Mouse (Mus musculus) embryonic facial prominence, embryonic 11.5 days (tissue): ENCODE measurements at regions not wholly inside any gene's neighbourhood (a gene's known extent, or its start where the extent isn't known, plus 50 kb on each side); places are given as distances from the start of the nearest gene placed in this dataset.

Experiments used
- ATAC-seq: fragments of 200-750 bp; cut with Nextera tagmentation; replicated peaks from 2 replicates; pipeline ENCODE4 v1.8.0; 2017; ENCODE audit warnings: low read depth; ENCODE audit not compliant: insufficient number of reproducible peaks, low FRiP score, low TSS enrichment
- DNase-seq: peaks from one replicate; pipeline ENCODE4 v3.0.0-alpha.2; 2015; ENCODE audit warnings: low spot score
- H3K27ac ChIP-seq: fragments of 300-500 bp; sonication (generic); replicated peaks from 2 replicates; pipeline ENCODE4 v1.5.1; 2014; ENCODE audit warnings: mild to moderate bottlenecking, low read depth, low read length, control low read depth
- H3K27me3 ChIP-seq: fragments of 300-500 bp; sonication (generic); 2 replicates; pipeline ENCODE4 v1.6.1; 2014; ENCODE audit warnings: mild to moderate bottlenecking, low read length, moderate library complexity, mixed read lengths; ENCODE audit not compliant: control insufficient read depth, insufficient read depth
- H3K36me3 ChIP-seq: fragments of 300-500 bp; sonication (generic); replicated peaks from 2 replicates; pipeline ENCODE4 v1.6.1; 2014; ENCODE audit warnings: low read depth, mild to moderate bottlenecking, low read length, moderate library complexity, mixed read lengths; ENCODE audit not compliant: control insufficient read depth, insufficient read depth
- H3K4me1 ChIP-seq: fragments of 300-500 bp; sonication (generic); 2 replicates; pipeline ENCODE4 v1.6.1; 2014; ENCODE audit warnings: low read length, mixed read lengths; ENCODE audit not compliant: control insufficient read depth, insufficient read depth
- H3K4me2 ChIP-seq: fragments of 300-500 bp; sonication (generic); 2 replicates; pipeline ENCODE4 v1.6.1; 2014; ENCODE audit warnings: low read depth, mild to moderate bottlenecking, control low read depth, low read length, moderate library complexity
- H3K4me3 ChIP-seq: fragments of 300-500 bp; sonication (generic); 2 replicates; pipeline ENCODE4 v1.5.1; 2014; ENCODE audit warnings: low read depth, low read length, control low read depth
- H3K9ac ChIP-seq: fragments of 300-500 bp; sonication (generic); replicated peaks from 2 replicates; pipeline ENCODE4 v1.6.1; 2014; ENCODE audit warnings: mild to moderate bottlenecking, control low read depth, low read length
- H3K9me3 ChIP-seq: fragments of 300-500 bp; sonication (generic); replicated peaks from 2 replicates; pipeline ENCODE4 v1.6.1; 2016; ENCODE audit warnings: mild to moderate bottlenecking, low read length, inconsistent platforms, mixed read lengths; ENCODE audit not compliant: control insufficient read depth
- WGBS: fragments of 180-500 bp; shearing (Covaris S2); extraction: QIAGEN DNeasy Blood & Tissue Kit; methylation state at CpG from one replicate; pipeline ENCODE4 v1.1.7; 2014; 5-methylcytosine and 5-hydroxymethylcytosine counted together

DNA sequence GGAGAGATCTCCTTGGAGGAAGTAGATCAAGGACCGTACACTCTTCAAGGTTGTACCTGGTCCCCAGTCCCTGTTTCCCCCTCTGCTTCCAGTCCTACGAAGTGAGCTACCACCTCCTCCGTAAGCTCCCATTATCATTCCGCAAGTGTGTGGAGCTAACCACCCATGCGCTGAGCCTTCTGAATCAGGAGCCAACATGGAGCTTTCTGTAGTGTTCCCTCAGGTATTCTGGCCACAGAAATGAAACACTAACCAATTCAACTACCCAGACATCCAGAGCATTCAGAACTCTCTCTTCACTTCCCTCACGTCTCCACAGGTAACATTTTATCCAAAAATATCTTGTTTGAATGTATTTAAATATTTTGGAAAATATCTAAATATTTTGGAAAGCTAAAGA is 124.9 kb downstream of the Gm10131 start:
- no peak for DNase-seq
- Histone ChIP-seq H3K27ac (no peak overlapping the region), H3K36me3 (no peaks in the 10 kb centered on the region), H3K9ac (no peak overlapping the region), H3K9me3 (no peaks in the 10 kb centered on the region), H3K4me3 (no peak overlapping the region), H3K27me3 (no peaks in the 10 kb centered on the region), H3K4me1 (no peaks in the 10 kb centered on the region), H3K4me2 (no peak overlapping the region)
- ATAC-seq = no peak
- WGBS = 93% methylated on average over 6 of the region's 6 CpGs

DNA sequence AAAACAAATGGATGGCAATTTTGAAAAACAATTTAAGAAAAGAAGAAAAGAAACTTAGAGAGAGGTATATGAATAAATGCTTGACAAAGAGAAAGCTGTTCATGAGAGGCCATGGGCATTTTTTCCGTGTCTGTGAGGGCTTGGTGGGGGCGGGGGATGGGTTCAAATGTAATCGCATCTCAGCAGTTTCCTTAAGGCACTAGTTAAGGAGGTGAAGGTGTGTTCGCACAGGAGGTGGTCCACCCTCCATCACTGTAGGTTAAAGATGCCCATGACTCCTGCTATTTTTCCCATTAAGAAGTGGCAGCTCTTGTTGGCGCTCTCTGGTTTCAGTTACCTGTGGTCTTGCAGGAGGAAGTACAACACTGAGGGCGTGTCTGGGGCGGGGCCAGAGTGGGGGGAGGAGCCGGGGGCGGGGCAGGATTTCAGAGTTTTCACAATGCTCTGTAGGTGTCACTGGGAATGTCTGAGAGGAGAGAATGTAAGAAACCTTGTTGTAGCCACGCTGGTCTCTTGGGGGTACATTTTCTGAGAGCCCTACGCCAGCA is 126.0 kb downstream of the Gm10131 start:
- no peaks in the 10 kb centered on the region for H3K9me3 ChIP-seq
- H3K4me1 ChIP-seq = no peaks in the 10 kb centered on the region
- no peaks in the 10 kb centered on the region for H3K27me3 ChIP-seq
- 60% methylated on average over 11 of the region's 11 CpGs for WGBS
- DNase-seq (no peak), ATAC-seq (no peak)
- H3K4me2 ChIP-seq = no peak overlapping the region
- H3K36me3 ChIP-seq = no peaks in the 10 kb centered on the region
- H3K27ac ChIP-seq = no peak overlapping the region
- no peak overlapping the region for H3K4me3 ChIP-seq
- H3K9ac ChIP-seq = no peak overlapping the region

DNA sequence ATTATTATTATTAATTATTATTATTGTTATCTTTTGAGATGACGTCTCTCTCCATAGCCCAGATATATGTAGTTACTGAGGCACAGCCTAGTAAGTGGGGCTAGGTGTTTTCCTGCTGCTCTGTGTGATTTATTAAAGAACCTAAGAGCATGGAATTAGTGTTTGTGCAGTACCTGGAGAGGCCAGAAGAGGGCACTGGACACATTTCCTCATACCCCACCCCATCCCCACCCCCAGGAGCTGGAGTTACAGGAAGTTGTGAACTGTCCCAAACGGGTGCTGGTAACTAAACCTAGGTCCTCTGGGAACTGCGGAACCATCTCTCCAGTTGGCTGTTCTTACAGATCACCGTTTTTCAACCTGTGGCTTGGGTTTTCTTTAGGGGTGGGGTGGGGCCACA is 129.9 kb downstream of the Gm10131 start:
- Histone ChIP-seq H3K27ac (no peak overlapping the region), H3K36me3 (no peaks in the 10 kb centered on the region), H3K4me2 (no peak overlapping the region), H3K9me3 (no peaks in the 10 kb centered on the region), H3K4me1 (peaks cover 4% of the 10 kb centered on the region; the same call in 1 of the 2 replicates), H3K27me3 (no peaks in the 10 kb centered on the region), H3K4me3 (no peak overlapping the region), H3K9ac (no peak overlapping the region)
- peak; percentile 35 for DNase-seq
- WGBS = 67% methylated on average over 4 of the region's 4 CpGs
- no peak for ATAC-seq

DNA sequence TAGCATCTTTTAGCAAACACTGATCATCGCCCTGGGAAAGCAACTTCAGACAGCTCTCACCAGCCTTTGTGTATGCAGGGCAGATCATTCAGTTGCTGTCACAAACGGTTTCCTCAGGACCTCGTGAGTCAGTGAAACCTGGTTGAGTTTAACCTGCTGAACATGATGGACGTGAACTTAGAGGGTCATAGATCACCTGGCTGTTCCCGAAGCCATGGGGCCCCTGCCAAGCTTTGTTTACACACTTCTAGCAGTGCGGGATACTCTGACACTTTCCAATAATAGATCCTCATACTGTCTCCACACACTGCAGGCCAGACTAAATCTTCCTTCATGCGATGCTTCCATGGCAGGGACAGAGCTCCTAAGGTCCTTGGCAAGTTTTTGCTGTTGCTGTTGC is 130.5 kb downstream of the Gm10131 start:
- H3K27me3 ChIP-seq = no peaks in the 10 kb centered on the region
- ATAC-seq (no peak), DNase-seq (no peak)
- H3K4me2 ChIP-seq = no peak overlapping the region
- 64% methylated on average over 7 of the region's 7 CpGs for whole genome bisulfite sequencing
- H3K27ac ChIP-seq = no peak overlapping the region
- no peaks in the 10 kb centered on the region for H3K9me3 ChIP-seq
- H3K9ac ChIP-seq = no peak overlapping the region
- H3K36me3 ChIP-seq = no peaks in the 10 kb centered on the region
- peaks cover 4% of the 10 kb centered on the region; the same call in 1 of the 2 replicates for H3K4me1 ChIP-seq
- no peak overlapping the region for H3K4me3 ChIP-seq
